Mouse (Mus musculus): ENCODE results near the gene Arid3b. TPM values are rescaled to one million over a fixed set of nuclear protein-coding genes. Genes with fewer than 3 reads are reported as not detected.

Arid3b gene
- polyA plus RNA-seq, 1 experiment from 2014 or later: 8.1 TPM

- H3K4me1 ChIP-seq (replicated peaks; ENCODE audit: control insufficient read depth, insufficient read depth, low read length): peaks cover 20% of the 10 kb centered on the region
- DNase-seq (ENCODE audit: low spot score): no peak
- H3K4me3 ChIP-seq (replicated peaks; ENCODE audit: low read length): no peak overlapping the region
- no peak for ATAC-seq (ENCODE audit: low FRiP score)
- H3K27me3 ChIP-seq (ENCODE audit: control insufficient read depth, insufficient read depth, low read length): no peaks in the 10 kb centered on the region
- H3K9me3 ChIP-seq (ENCODE audit: control insufficient read depth, low read length): no peaks in the 10 kb centered on the region
- H3K4me2 ChIP-seq (replicated peaks): no peak overlapping the region
- 94% methylated on average over 9 of the region's 9 CpGs for WGBS
- no peak overlapping the region for H3K9ac ChIP-seq
- H3K27ac ChIP-seq: no peak overlapping the region
- peaks cover 26% of the 10 kb centered on the region for H3K36me3 ChIP-seq (replicated peaks; ENCODE audit: control insufficient read depth, insufficient read depth)
These were observed 36.1 kb downstream of the Arid3b start for GRCm38 (mm10) chr9:57800325-57800975.

- Histone ChIP-seq H3K4me3 (replicated peaks; ENCODE audit: low read length) (no peak overlapping the region), H3K4me1 (replicated peaks; ENCODE audit: control insufficient read depth, insufficient read depth, low read length) (peaks cover 16% of the 10 kb centered on the region), H3K36me3 (replicated peaks; ENCODE audit: control insufficient read depth, insufficient read depth) (peaks cover 42% of the 10 kb centered on the region), H3K27me3 (ENCODE audit: control insufficient read depth, insufficient read depth, low read length) (no peaks in the 10 kb centered on the region), H3K4me2 (replicated peaks) (no peak overlapping the region), H3K9ac (no peak overlapping the region), H3K9me3 (ENCODE audit: control insufficient read depth, low read length) (no peaks in the 10 kb centered on the region), H3K27ac (no peak overlapping the region)
- 10% methylated on average over 10 of the region's 10 CpGs for WGBS
- DNase-seq (ENCODE audit: low spot score) (no peak), ATAC-seq (ENCODE audit: low FRiP score) (peak; percentile 11; the same call in 1 of the 2 replicates)
These were observed 37.8 kb downstream of the Arid3b start for GRCm38 (mm10) chr9:57798725-57799253.

GRCm38 (mm10) chr9:57797456-57797855 is 39.1 kb downstream of the Arid3b start:
- no peak overlapping the region for H3K4me2 ChIP-seq (replicated peaks)
- 94% methylated on average over 8 of the region's 8 CpGs for WGBS
- H3K9ac ChIP-seq: no peak overlapping the region
- 0 out of 2 replicates have a peak, but pooled peaks cover 5% of the 10 kb centered on the region for H3K4me1 ChIP-seq (replicated peaks; ENCODE audit: control insufficient read depth, insufficient read depth, low read length)
- no peak overlapping the region for H3K27ac ChIP-seq
- H3K36me3 ChIP-seq (replicated peaks; ENCODE audit: control insufficient read depth, insufficient read depth): peaks cover 55% of the 10 kb centered on the region
- no peaks in the 10 kb centered on the region for H3K9me3 ChIP-seq (ENCODE audit: control insufficient read depth, low read length)
- no peaks in the 10 kb centered on the region for H3K27me3 ChIP-seq (ENCODE audit: control insufficient read depth, insufficient read depth, low read length)
- DNase-seq (ENCODE audit: low spot score) (no peak), ATAC-seq (ENCODE audit: low FRiP score) (no peak)
- H3K4me3 ChIP-seq (replicated peaks; ENCODE audit: low read length): no peak overlapping the region

GRCm38 (mm10) chr9:57789733-57790132 is 46.9 kb downstream of the Arid3b start:
- Histone ChIP-seq H3K36me3 (replicated peaks; ENCODE audit: control insufficient read depth, insufficient read depth) (peaks cover 58% of the 10 kb centered on the region), H3K9me3 (ENCODE audit: control insufficient read depth, low read length) (no peaks in the 10 kb centered on the region), H3K9ac (no peak overlapping the region), H3K4me3 (replicated peaks; ENCODE audit: low read length) (no peak overlapping the region), H3K27ac (no peak overlapping the region), H3K4me1 (replicated peaks; ENCODE audit: control insufficient read depth, insufficient read depth, low read length) (no peaks in the 10 kb centered on the region), H3K27me3 (ENCODE audit: control insufficient read depth, insufficient read depth, low read length) (no peaks in the 10 kb centered on the region), H3K4me2 (replicated peaks) (no peak overlapping the region)
- WGBS: 79% methylated on average over 3 of the region's 3 CpGs
- no peak for DNase-seq (ENCODE audit: low spot score)
- no peak for ATAC-seq (ENCODE audit: low FRiP score)

GRCm38 (mm10) chr9:57782656-57783055 is 53.9 kb downstream of the Arid3b start:
- Histone ChIP-seq H3K9ac (no peak overlapping the region), H3K4me2 (replicated peaks) (no peak overlapping the region), H3K27me3 (ENCODE audit: control insufficient read depth, insufficient read depth, low read length) (no peaks in the 10 kb centered on the region), H3K27ac (no peak overlapping the region), H3K36me3 (replicated peaks; ENCODE audit: control insufficient read depth, insufficient read depth) (no peaks in the 10 kb centered on the region), H3K4me1 (replicated peaks; ENCODE audit: control insufficient read depth, insufficient read depth, low read length) (no peaks in the 10 kb centered on the region), H3K4me3 (replicated peaks; ENCODE audit: low read length) (no peak overlapping the region), H3K9me3 (ENCODE audit: control insufficient read depth, low read length) (no peaks in the 10 kb centered on the region)
- no peak for DNase-seq (ENCODE audit: low spot score)
- 94% methylated on average over 3 of the region's 3 CpGs for WGBS
- no peak for ATAC-seq (ENCODE audit: low FRiP score)

GRCm38 (mm10) chr9:57775736-57776135 is 60.9 kb downstream of the Arid3b start:
- Histone ChIP-seq H3K27me3 (ENCODE audit: control insufficient read depth, insufficient read depth, low read length) (no peaks in the 10 kb centered on the region), H3K9me3 (ENCODE audit: control insufficient read depth, low read length) (no peaks in the 10 kb centered on the region), H3K4me2 (replicated peaks) (no peak overlapping the region), H3K36me3 (replicated peaks; ENCODE audit: control insufficient read depth, insufficient read depth) (no peaks in the 10 kb centered on the region), H3K4me1 (replicated peaks; ENCODE audit: control insufficient read depth, insufficient read depth, low read length) (no peaks in the 10 kb centered on the region), H3K4me3 (replicated peaks; ENCODE audit: low read length) (no peak overlapping the region), H3K27ac (no peak overlapping the region), H3K9ac (no peak overlapping the region)
- ATAC-seq (ENCODE audit: low FRiP score): no peak
- DNase-seq (ENCODE audit: low spot score): no peak
- whole genome bisulfite sequencing: 56% methylated on average over 4 of the region's 4 CpGs

GRCm38 (mm10) chr9:57775026-57775425 is 61.6 kb downstream of the Arid3b start:
- no peaks in the 10 kb centered on the region for H3K27me3 ChIP-seq (ENCODE audit: control insufficient read depth, insufficient read depth, low read length)
- H3K9ac ChIP-seq: no peak overlapping the region
- WGBS: 75% methylated on average over 5 of the region's 5 CpGs
- no peak overlapping the region for H3K4me2 ChIP-seq (replicated peaks)
- H3K4me3 ChIP-seq (replicated peaks; ENCODE audit: low read length): no peak overlapping the region
- no peaks in the 10 kb centered on the region for H3K9me3 ChIP-seq (ENCODE audit: control insufficient read depth, low read length)
- DNase-seq (ENCODE audit: low spot score) (no peak), ATAC-seq (ENCODE audit: low FRiP score) (no peak)
- no peaks in the 10 kb centered on the region for H3K36me3 ChIP-seq (replicated peaks; ENCODE audit: control insufficient read depth, insufficient read depth)
- H3K4me1 ChIP-seq (replicated peaks; ENCODE audit: control insufficient read depth, insufficient read depth, low read length): no peaks in the 10 kb centered on the region
- H3K27ac ChIP-seq: no peak overlapping the region

GRCm38 (mm10) chr9:57774168-57774567 is 62.4 kb downstream of the Arid3b start:
- no peak for DNase-seq (ENCODE audit: low spot score)

GRCm38 (mm10) chr9:57773754-57774153 is 62.8 kb downstream of the Arid3b start:
- no peak for DNase-seq (ENCODE audit: low spot score)
- no peak for ATAC-seq (ENCODE audit: low FRiP score)
- Histone ChIP-seq H3K4me1 (replicated peaks; ENCODE audit: control insufficient read depth, insufficient read depth, low read length) (no peaks in the 10 kb centered on the region), H3K4me3 (replicated peaks; ENCODE audit: low read length) (no peak overlapping the region), H3K9ac (no peak overlapping the region), H3K36me3 (replicated peaks; ENCODE audit: control insufficient read depth, insufficient read depth) (no peaks in the 10 kb centered on the region), H3K9me3 (ENCODE audit: control insufficient read depth, low read length) (no peaks in the 10 kb centered on the region), H3K27ac (no peak overlapping the region), H3K4me2 (replicated peaks) (no peak overlapping the region), H3K27me3 (ENCODE audit: control insufficient read depth, insufficient read depth, low read length) (no peaks in the 10 kb centered on the region)
- WGBS: 78% methylated on average over 3 of the region's 3 CpGs

More at GRCm38 (mm10) chr9:57774168-57774567, 62.4 kb downstream of the Arid3b start:
- H3K4me2 ChIP-seq (replicated peaks): no peak overlapping the region
- H3K9ac ChIP-seq: no peak overlapping the region
- no peak overlapping the region for H3K4me3 ChIP-seq (replicated peaks; ENCODE audit: low read length)
- no peak overlapping the region for H3K27ac ChIP-seq
- H3K27me3 ChIP-seq (ENCODE audit: control insufficient read depth, insufficient read depth, low read length): no peaks in the 10 kb centered on the region
- WGBS: 11% methylated on average over 1 of the region's 1 CpGs
- no peak for ATAC-seq (ENCODE audit: low FRiP score)
- H3K36me3 ChIP-seq (replicated peaks; ENCODE audit: control insufficient read depth, insufficient read depth): no peaks in the 10 kb centered on the region
- no peaks in the 10 kb centered on the region for H3K9me3 ChIP-seq (ENCODE audit: control insufficient read depth, low read length)
- no peaks in the 10 kb centered on the region for H3K4me1 ChIP-seq (replicated peaks; ENCODE audit: control insufficient read depth, insufficient read depth, low read length)
